Mouse (Mus musculus): ENCODE data around the gene Wnt2b. TPM values are rescaled to one million over a fixed set of nuclear protein-coding genes. Genes with fewer than 3 reads are reported as not detected.

Gene Wnt2b
- polyA plus RNA-seq, 1 experiment from 2014 or later: 1.3 TPM

DNA sequence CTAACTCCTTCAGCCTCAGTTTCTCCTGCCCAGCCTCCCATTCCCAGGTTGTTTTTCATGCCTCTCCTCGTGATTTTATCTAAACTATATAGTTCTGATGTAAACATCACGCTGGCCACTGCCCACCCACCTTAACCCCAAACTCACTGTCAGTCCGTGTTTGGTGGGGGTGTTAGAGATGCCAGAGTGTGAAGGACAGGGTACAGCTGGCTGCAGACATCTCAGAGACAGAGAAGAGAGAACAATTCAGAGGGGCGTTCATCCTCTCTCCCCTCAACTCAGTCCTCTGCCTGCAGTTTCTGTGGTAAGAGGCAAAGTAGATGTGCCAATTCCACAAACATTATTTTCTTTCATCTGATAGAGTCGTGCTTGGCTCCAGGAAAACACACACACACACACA lies 1.1 kb upstream of the Wnt2b start:
- H3K9ac ChIP-seq: no peak overlapping the region
- peak overlapping the region; percentile 83 for H3K4me2 ChIP-seq
- WGBS: 3% methylated on average over 4 of the region's 5 CpGs
- peak overlapping the region; percentile 57; the same call in 1 of the 2 replicates for H3K4me3 ChIP-seq
- no peaks in the 10 kb centered on the region for H3K36me3 ChIP-seq
- no peak for ATAC-seq (ENCODE audit: insufficient number of reproducible peaks, insufficient read depth, low FRiP score, low TSS enrichment, low read depth)
- H3K9me3 ChIP-seq: no peaks in the 10 kb centered on the region
- 0 out of 2 replicates have a peak overlapping the region, but pooled peaks have one; percentile 33 for H3K27ac ChIP-seq
- peaks cover 68% of the 10 kb centered on the region for H3K4me1 ChIP-seq
- H3K27me3 ChIP-seq: peaks cover 65% of the 10 kb centered on the region

DNA sequence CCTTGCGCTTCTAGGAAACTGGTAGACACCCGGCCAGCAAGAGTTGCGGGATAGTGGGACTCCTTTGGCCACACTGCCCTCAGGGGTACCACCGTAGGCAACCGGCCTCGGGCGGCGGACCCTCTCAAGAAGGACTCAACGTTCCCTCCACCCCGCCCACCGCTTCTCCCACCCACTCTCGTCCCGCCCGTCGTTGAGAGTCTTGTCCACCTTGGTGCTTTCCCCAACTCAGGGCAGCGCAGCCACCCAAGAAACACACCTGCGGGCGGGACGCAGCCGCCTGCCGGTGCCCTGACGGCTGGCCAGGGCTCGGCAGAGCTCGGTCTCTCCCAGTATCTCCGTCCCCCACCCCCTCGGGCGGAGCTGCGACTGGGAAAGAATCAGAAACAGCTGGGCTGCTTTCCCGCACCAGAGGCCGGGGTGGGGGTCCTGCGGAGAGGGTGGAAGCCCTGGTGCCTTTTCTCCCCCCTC lies 455 bp upstream of the Wnt2b start:
- Histone ChIP-seq H3K4me1 (peaks cover 62% of the 10 kb centered on the region), H3K9ac (peak overlapping the region; percentile 68), H3K27me3 (peaks cover 65% of the 10 kb centered on the region), H3K36me3 (no peaks in the 10 kb centered on the region), H3K4me3 (peak overlapping the region; percentile 57), H3K27ac (0 out of 2 replicates have a peak overlapping the region, but pooled peaks have one; percentile 33), H3K4me2 (peak overlapping the region; percentile 83), H3K9me3 (no peaks in the 10 kb centered on the region)
- ATAC-seq (ENCODE audit: insufficient number of reproducible peaks, insufficient read depth, low FRiP score, low TSS enrichment, low read depth): no peak; the same call in 1 of the 2 replicates
- under 1% methylated on average over 31 of the region's 31 CpGs for WGBS

DNA sequence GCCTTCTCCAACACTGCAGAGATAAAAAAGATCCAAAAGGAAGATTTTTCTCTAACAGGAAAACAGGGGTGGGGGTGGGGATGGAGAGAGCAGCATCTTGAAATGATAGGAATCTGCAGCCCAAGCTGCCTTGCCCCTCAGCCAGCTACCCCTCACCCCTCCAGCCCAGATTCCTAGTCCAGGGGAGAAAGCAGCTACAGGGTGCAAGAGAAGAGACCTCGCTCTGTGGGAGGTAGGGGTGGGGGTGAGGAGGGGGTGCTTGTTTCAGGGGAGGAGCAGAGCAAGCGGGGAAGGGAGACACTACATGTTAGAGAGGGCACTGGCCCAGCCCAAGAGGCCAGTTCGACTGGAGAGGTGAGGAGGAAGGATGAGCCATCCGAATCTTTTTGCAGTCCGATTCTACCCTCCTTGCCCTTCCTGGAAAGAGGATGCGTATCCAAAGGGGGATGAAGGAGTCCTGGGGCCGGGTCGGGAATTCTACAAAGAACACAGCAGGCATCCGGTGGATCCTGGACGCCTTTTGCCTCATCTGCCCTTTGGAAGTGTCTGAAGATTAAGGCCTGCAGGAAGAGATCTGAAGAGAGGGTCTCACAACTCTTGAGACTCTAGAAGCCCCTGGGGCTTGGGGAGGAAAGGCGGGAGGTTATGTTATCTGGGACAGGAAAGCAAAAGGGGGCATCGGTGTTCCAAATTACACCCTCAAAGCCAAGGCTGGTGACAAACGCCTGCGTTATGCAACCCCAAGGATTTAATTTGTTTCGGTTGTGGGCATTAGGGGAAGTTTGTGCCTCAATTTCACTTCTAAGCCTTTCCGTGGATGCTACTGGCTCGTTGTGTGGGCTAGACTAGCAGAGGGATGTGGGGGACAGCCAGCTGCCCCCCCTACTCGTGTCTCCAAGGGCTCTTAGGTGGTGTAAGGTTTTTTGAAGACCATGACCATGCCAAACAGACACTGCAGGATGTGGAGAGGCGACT lies 1.4 kb downstream of the Wnt2b start:
- H3K4me3 ChIP-seq: peak overlapping the region; percentile 57
- H3K36me3 ChIP-seq: no peaks in the 10 kb centered on the region
- ATAC-seq (ENCODE audit: insufficient number of reproducible peaks, insufficient read depth, low FRiP score, low TSS enrichment, low read depth): no peak
- H3K4me2 ChIP-seq: peak overlapping the region; percentile 83
- WGBS: 7% methylated on average over 19 of the region's 19 CpGs
- peaks cover 59% of the 10 kb centered on the region for H3K4me1 ChIP-seq
- H3K9ac ChIP-seq: peak overlapping the region; percentile 68
- H3K9me3 ChIP-seq: no peaks in the 10 kb centered on the region
- H3K27ac ChIP-seq: no peak overlapping the region
- peaks cover 55% of the 10 kb centered on the region for H3K27me3 ChIP-seq

DNA sequence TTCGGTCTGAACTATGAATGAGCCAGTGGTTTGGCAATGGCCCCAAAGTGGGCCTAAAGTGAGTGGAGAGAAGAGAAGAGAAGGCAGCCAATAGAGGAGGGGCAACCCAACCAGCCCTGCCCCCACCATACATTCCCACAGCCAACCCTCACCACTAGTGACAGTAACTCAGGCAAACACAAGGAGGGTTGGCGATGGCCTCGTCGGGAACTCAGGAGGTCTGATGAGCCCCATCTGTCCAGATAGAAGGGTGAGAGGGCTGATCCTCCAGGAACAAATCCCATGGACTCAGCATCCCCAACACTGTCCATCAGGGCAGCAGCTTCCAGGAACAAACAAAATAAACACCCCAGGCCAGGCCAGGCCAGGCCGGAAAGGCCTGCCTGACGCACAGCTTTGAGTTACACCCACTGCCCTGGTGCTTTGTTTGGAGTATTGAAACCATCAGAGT lies 5.6 kb downstream of the Wnt2b start:
- Histone ChIP-seq H3K4me1 (peaks cover 20% of the 10 kb centered on the region), H3K4me2 (no peak overlapping the region), H3K36me3 (peaks cover 29% of the 10 kb centered on the region), H3K9me3 (no peaks in the 10 kb centered on the region), H3K27ac (no peak overlapping the region), H3K27me3 (peaks cover 27% of the 10 kb centered on the region), H3K4me3 (no peak overlapping the region), H3K9ac (no peak overlapping the region)
- 70% methylated on average over 6 of the region's 6 CpGs for WGBS
- no peak for ATAC-seq (ENCODE audit: insufficient number of reproducible peaks, insufficient read depth, low FRiP score, low TSS enrichment, low read depth)

DNA sequence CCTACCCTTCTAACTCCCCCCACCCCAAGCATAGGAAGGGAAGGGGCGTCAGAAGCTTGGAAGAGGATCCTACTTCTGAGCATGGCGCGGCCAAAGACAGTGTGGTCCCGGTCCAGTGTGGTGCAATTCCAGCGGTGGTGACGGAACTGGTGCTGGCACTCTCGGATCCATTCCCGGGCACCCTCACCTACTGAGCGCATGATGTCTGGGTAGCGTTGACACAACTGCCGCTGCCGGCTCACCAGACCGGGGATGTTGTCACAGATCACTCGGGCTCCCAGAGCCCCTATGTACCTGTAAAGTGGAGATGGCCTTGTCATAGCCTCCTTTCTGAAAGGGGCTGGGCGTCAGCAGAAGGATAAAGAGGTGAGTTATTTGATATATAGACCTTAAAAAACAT lies 7.2 kb downstream of the Wnt2b start:
- H3K9ac ChIP-seq: no peak overlapping the region
- H3K4me2 ChIP-seq: no peak overlapping the region
- H3K27ac ChIP-seq: no peak overlapping the region
- peaks cover 11% of the 10 kb centered on the region for H3K27me3 ChIP-seq
- peaks cover 7% of the 10 kb centered on the region for H3K4me1 ChIP-seq
- WGBS: 97% methylated on average over 15 of the region's 15 CpGs
- H3K36me3 ChIP-seq: peaks cover 45% of the 10 kb centered on the region
- ATAC-seq (ENCODE audit: insufficient number of reproducible peaks, insufficient read depth, low FRiP score, low TSS enrichment, low read depth): no peak
- no peaks in the 10 kb centered on the region for H3K9me3 ChIP-seq
- H3K4me3 ChIP-seq: no peak overlapping the region

DNA sequence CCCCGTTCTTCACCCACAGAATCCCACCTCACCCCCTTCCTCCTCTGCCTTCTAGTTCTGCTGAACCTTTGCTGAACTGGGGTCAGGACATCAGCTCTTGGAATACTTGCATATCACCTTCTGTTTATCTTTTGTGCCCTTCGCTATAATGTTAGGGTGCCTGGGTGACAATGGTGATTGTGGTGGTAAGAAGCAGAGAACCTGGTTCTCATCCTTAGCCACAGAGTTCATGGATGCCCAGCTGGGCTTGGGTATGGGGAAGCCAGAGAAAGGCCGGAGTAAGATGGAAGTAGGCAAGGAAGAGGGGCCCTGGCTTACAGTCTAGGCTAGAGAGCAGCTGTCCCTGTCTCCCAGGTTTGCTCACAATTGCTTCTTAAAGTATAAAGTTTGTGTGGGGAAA lies 7.6 kb downstream of the Wnt2b start:
- H3K4me3 ChIP-seq: no peak overlapping the region
- peaks cover 7% of the 10 kb centered on the region for H3K4me1 ChIP-seq
- no peak overlapping the region for H3K27ac ChIP-seq
- peaks cover 46% of the 10 kb centered on the region for H3K36me3 ChIP-seq
- H3K9ac ChIP-seq: no peak overlapping the region
- no peaks in the 10 kb centered on the region for H3K9me3 ChIP-seq
- no peak overlapping the region for H3K4me2 ChIP-seq
- H3K27me3 ChIP-seq: peaks cover 8% of the 10 kb centered on the region
- 93% methylated on average over 3 of the region's 3 CpGs for WGBS
- ATAC-seq (ENCODE audit: insufficient number of reproducible peaks, insufficient read depth, low FRiP score, low TSS enrichment, low read depth): no peak

DNA sequence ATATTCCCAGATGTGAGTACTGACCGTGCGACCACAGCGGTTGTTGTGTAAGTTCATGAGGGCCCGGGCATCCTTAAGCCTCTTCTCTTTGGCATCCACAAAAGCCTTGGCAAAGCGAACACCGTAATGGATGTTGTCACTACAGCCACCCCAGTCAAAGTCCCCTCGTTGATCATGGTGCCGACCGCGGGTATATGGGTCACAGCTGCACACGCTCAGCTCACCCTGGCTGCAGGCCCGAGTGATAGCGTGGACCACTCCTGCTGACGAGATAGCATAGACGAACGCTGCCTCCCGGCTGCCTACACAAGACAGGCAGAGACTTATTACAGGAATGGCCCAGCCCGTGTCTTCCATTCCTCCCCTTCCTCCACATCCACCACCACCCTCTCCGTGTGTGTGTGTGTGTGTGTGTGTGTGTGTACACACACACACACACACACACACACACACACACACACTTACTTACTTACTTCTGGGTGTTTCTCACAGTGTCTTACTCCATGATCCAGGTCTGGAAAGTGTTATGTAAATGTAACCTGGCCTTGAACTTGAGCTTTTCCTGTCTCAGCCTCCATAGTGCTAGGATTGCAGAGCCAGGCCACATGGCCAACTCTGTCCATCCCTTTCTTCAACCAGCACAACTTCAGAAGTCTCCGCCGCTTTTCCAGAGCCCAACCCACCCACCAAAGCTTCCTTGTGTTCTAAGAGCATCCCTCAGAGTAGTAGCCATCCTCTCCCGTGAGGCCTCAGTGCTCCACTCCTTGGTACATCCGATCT lies 8.6 kb downstream of the Wnt2b start:
- H3K4me2 ChIP-seq: no peak overlapping the region
- H3K36me3 ChIP-seq: peaks cover 46% of the 10 kb centered on the region
- no peak overlapping the region for H3K27ac ChIP-seq
- 91% methylated on average over 22 of the region's 23 CpGs for WGBS
- no peaks in the 10 kb centered on the region for H3K9me3 ChIP-seq
- H3K9ac ChIP-seq: no peak overlapping the region
- peaks cover 7% of the 10 kb centered on the region for H3K4me1 ChIP-seq
- no peak for ATAC-seq (ENCODE audit: insufficient number of reproducible peaks, insufficient read depth, low FRiP score, low TSS enrichment, low read depth)
- H3K27me3 ChIP-seq: no peaks in the 10 kb centered on the region
- H3K4me3 ChIP-seq: no peak overlapping the region

DNA sequence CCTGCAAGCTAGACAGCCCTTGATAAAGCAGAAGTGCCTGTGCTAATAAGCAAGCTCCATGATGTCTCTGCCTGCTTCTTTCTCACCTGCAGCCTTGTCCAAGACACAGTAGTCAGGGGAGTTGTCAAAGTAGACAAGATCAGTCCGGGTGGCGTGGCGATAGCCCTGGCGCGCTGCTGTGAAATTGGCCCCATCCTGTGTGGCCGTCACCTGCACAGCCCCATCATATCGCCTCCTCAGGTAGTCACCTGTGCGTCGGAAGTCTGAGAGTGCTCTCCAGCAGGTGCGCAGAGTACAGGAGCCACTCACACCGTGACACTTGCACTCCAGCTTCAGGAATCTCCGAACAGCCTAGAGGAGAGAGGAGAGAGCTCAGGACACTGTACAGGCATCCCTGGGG lies 10.8 kb downstream of the Wnt2b start:
- Histone ChIP-seq H3K9ac (no peak overlapping the region), H3K4me1 (peaks cover under 1% of the 10 kb centered on the region), H3K36me3 (peaks cover 61% of the 10 kb centered on the region), H3K4me3 (no peak overlapping the region), H3K9me3 (no peaks in the 10 kb centered on the region), H3K27me3 (no peaks in the 10 kb centered on the region), H3K27ac (no peak overlapping the region), H3K4me2 (no peak overlapping the region)
- WGBS: 94% methylated on average over 12 of the region's 12 CpGs
- no peak for ATAC-seq (ENCODE audit: insufficient number of reproducible peaks, insufficient read depth, low FRiP score, low TSS enrichment, low read depth)

DNA sequence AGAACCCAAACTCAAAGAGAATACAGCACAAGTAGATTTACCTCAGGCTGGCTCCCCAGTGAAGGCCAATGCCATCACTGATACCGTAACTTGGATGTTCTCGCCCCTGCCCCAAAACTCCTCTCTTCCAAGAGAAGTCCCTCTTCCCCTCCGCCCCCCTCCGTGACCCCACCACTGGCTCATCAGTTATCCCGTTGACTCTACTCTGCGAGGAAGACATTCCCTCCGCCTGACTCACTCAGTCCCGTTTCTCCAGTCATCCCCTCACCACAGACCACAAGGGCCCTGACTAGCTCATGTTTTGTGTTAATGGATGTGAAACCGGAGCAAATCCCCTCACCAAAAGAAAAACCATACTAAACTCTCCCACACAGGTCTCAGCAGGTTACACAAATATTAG lies 16.8 kb downstream of the Wnt2b start:
- Histone ChIP-seq H3K4me1 (peaks cover 36% of the 10 kb centered on the region), H3K27ac (peak overlapping the region; percentile 11; the same call in 1 of the 2 replicates), H3K4me2 (no peak overlapping the region), H3K4me3 (no peak overlapping the region), H3K27me3 (no peaks in the 10 kb centered on the region), H3K9ac (no peak overlapping the region), H3K36me3 (peaks cover 23% of the 10 kb centered on the region), H3K9me3 (no peaks in the 10 kb centered on the region)
- WGBS: 65% methylated on average over 9 of the region's 9 CpGs
- no peak for ATAC-seq (ENCODE audit: insufficient number of reproducible peaks, insufficient read depth, low FRiP score, low TSS enrichment, low read depth)

DNA sequence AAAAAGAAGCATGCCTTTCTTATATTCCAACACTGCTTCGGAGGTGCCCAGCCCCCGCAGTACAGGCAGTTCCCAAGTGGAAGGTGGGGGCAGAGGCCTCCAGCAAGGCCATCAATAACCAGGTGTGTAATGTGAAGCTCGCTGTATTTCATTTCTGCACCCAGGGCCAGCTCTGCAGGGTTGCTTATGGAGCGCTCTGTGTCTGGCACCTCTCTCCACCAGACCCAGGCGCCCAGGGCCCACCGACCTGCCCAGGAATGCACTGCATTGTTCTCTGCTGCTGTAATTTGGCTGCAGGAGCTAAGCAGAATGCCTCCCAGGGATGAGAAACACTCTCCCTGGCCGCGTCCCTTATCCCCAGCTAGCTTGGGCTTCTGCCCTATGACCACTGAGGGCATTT lies 18.4 kb downstream of the Wnt2b start:
- no peak for ATAC-seq (ENCODE audit: insufficient number of reproducible peaks, insufficient read depth, low FRiP score, low TSS enrichment, low read depth)
- H3K27ac ChIP-seq: no peak overlapping the region
- peaks cover 23% of the 10 kb centered on the region for H3K36me3 ChIP-seq
- H3K27me3 ChIP-seq: no peaks in the 10 kb centered on the region
- H3K4me3 ChIP-seq: no peak overlapping the region
- no peak overlapping the region for H3K4me2 ChIP-seq
- WGBS: 34% methylated on average over 8 of the region's 8 CpGs
- H3K9ac ChIP-seq: no peak overlapping the region
- no peaks in the 10 kb centered on the region for H3K9me3 ChIP-seq
- peaks cover 48% of the 10 kb centered on the region for H3K4me1 ChIP-seq

DNA sequence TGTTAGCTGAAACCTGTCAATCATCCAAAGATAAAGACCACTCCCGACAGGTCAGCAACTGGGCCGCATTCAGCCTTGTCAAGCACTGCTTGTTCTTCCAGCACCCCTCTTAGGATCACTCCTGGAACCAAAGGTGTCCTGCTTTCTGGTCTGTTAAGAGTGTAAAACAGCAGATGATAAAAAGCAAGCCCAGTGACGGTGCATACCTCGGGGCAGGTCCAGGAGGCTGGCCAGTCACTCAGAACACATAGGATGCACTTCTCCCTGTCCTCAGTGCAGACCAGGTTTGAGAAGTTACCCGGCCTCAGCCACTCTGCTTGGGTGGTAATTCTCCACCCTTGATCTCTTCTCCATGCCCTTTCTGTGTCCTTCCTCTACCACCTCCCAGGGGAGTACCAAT lies 19.0 kb downstream of the Wnt2b start:
- 51% methylated on average over 5 of the region's 5 CpGs for WGBS
- no peak overlapping the region for H3K27ac ChIP-seq
- peaks cover 55% of the 10 kb centered on the region for H3K4me1 ChIP-seq
- no peak overlapping the region for H3K4me2 ChIP-seq
- H3K36me3 ChIP-seq: peaks cover 23% of the 10 kb centered on the region
- ATAC-seq (ENCODE audit: insufficient number of reproducible peaks, insufficient read depth, low FRiP score, low TSS enrichment, low read depth): no peak
- no peak overlapping the region for H3K9ac ChIP-seq
- H3K27me3 ChIP-seq: no peaks in the 10 kb centered on the region
- H3K9me3 ChIP-seq: no peaks in the 10 kb centered on the region
- no peak overlapping the region for H3K4me3 ChIP-seq

Measured in embryonic facial prominence, embryonic 13.5 days (tissue).